Mouse (Mus musculus): ENCODE data around the gene Slc2a12.

Gene Slc2a12

GRCm38 (mm10) chr10:22728257-22728656 lies 83.4 kb downstream of the Slc2a12 start:
- no peak for DNase-seq (ENCODE audit: inconsistent ontology term)

GRCm38 (mm10) chr10:22730266-22730991 lies 85.6 kb downstream of the Slc2a12 start:
- DNase-seq (ENCODE audit: inconsistent ontology term): peak; percentile 9

GRCm38 (mm10) chr10:22730992-22731271 lies 86.1 kb downstream of the Slc2a12 start:
- DNase-seq (ENCODE audit: inconsistent ontology term): no peak

- DNase-seq (ENCODE audit: inconsistent ontology term): peak; percentile 98
Observed at GRCm38 (mm10) chr10:22731272-22732093, 86.7 kb downstream of the Slc2a12 start, which contains the start of gene Tbpl1. Tbpl1 (minus strand) TSS chr10:22731938.

- DNase-seq (ENCODE audit: inconsistent ontology term): no peak
Observed at GRCm38 (mm10) chr10:22732181-22732580, 87.4 kb downstream of the Slc2a12 start.

GRCm38 (mm10) chr10:22745922-22746321 lies 101.1 kb downstream of the Slc2a12 start:
- DNase-seq (ENCODE audit: inconsistent ontology term): no peak

GRCm38 (mm10) chr10:22746334-22747322 lies 101.8 kb downstream of the Slc2a12 start:
- DNase-seq (ENCODE audit: inconsistent ontology term): peak; percentile 79

GRCm38 (mm10) chr10:22751175-22751682 lies 106.4 kb downstream of the Slc2a12 start:
- no peak for DNase-seq (ENCODE audit: inconsistent ontology term)

All from Muller cell, postnatal 12 days (primary cell).